Mouse (Mus musculus) liver, embryonic 16.5 days (tissue): ENCODE measurements around the gene Slc1a7. TPM values are rescaled to one million over a fixed set of nuclear protein-coding genes. Genes with fewer than 3 reads are reported as not detected.

Experiments used
- ATAC-seq: fragments of 200-750 bp; cut with Nextera tagmentation; 2 replicates; pipeline ENCODE4 v1.8.0; 2017; ENCODE audit warnings: low read depth, mild to moderate bottlenecking, moderate number of reproducible peaks, moderate library complexity
- H3K27ac ChIP-seq: fragments of 300-500 bp; sonication (generic); 2 replicates; pipeline ENCODE4 v1.5.1; 2014; ENCODE audit warnings: mild to moderate bottlenecking, low read length
- H3K27me3 ChIP-seq: fragments of 300-500 bp; sonication (generic); 2 replicates; pipeline ENCODE4 v1.6.1; 2014; ENCODE audit warnings: low read depth, low read length, mixed read lengths; ENCODE audit not compliant: control insufficient read depth, insufficient read depth
- H3K36me3 ChIP-seq: fragments of 300-500 bp; sonication (generic); 2 replicates; pipeline ENCODE4 v1.6.1; 2014; ENCODE audit warnings: mild to moderate bottlenecking; ENCODE audit not compliant: control insufficient read depth, insufficient read depth
- H3K4me1 ChIP-seq: fragments of 300-500 bp; sonication (generic); 2 replicates; pipeline ENCODE4 v1.6.1; 2014; ENCODE audit warnings: low read depth, low read length, mixed read lengths; ENCODE audit not compliant: control insufficient read depth
- H3K4me2 ChIP-seq: fragments of 300-500 bp; sonication (generic); 2 replicates; pipeline ENCODE4 v1.6.1; 2014; ENCODE audit warnings: low read depth, low read length, mixed read lengths
- H3K4me3 ChIP-seq: fragments of 300-500 bp; sonication (generic); 2 replicates; pipeline ENCODE4 v1.5.1; 2014; ENCODE audit warnings: low read depth, mild to moderate bottlenecking, low read length
- H3K9ac ChIP-seq: fragments of 300-500 bp; sonication (generic); 2 replicates; pipeline ENCODE4 v1.6.1; 2014; ENCODE audit warnings: low read depth, low read length
- H3K9me3 ChIP-seq: fragments of 300-500 bp; sonication (generic); replicated peaks from 2 replicates; pipeline ENCODE4 v1.6.1; 2016; ENCODE audit warnings: low read length; ENCODE audit not compliant: control insufficient read depth
- WGBS: fragments of 180-500 bp; shearing (Covaris S2); extraction: QIAGEN DNeasy Blood & Tissue Kit; methylation state at CpG from one replicate; pipeline ENCODE4 v1.1.7; 2014; ENCODE audit not compliant: insufficient replicate concordance; 5-methylcytosine and 5-hydroxymethylcytosine counted together
- polyA plus RNA-seq: library from polyadenylated mRNA; unstranded; fragments of >200 nt; fragmentation: Nextera tagmentation; extraction: Ambion mirVana; gene quantifications from 2 replicates; pipeline ENCODE4 v1.2.1, GENCODE M21; 2015

Slc1a7 gene
- polyA plus RNA-seq, 1 experiment from 2014 or later, result not detected

GRCm38 (mm10) chr4:107980002-107980600 is 12.0 kb downstream of the Slc1a7 start:
- WGBS, result 67% methylated on average over 6 of the region's 6 CpGs
- Histone ChIP-seq H3K9ac (no peak overlapping the region), H3K4me2 (no peak overlapping the region), H3K4me1 (no peaks in the 10 kb centered on the region), H3K36me3 (no peaks in the 10 kb centered on the region), H3K27ac (no peak overlapping the region), H3K9me3 (no peaks in the 10 kb centered on the region), H3K27me3 (no peaks in the 10 kb centered on the region), H3K4me3 (no peak overlapping the region)
- ATAC-seq, result no peak

GRCm38 (mm10) chr4:107983717-107984116 is 15.6 kb downstream of the Slc1a7 start:
- H3K9ac ChIP-seq, result no peak overlapping the region
- WGBS, result 48% methylated on average over 1 of the region's 1 CpGs
- no peaks in the 10 kb centered on the region for H3K9me3 ChIP-seq
- no peaks in the 10 kb centered on the region for H3K36me3 ChIP-seq
- no peak overlapping the region for H3K4me3 ChIP-seq
- H3K4me1 ChIP-seq, result no peaks in the 10 kb centered on the region
- H3K27me3 ChIP-seq, result no peaks in the 10 kb centered on the region
- ATAC-seq, result no peak
- no peak overlapping the region for H3K4me2 ChIP-seq
- no peak overlapping the region for H3K27ac ChIP-seq

GRCm38 (mm10) chr4:107984282-107984981 is 16.3 kb downstream of the Slc1a7 start:
- no peak overlapping the region for H3K4me3 ChIP-seq
- H3K4me2 ChIP-seq, result no peak overlapping the region
- H3K36me3 ChIP-seq, result no peaks in the 10 kb centered on the region
- H3K4me1 ChIP-seq, result no peaks in the 10 kb centered on the region
- ATAC-seq, result no peak
- H3K9me3 ChIP-seq, result no peaks in the 10 kb centered on the region
- WGBS, result 51% methylated on average over 7 of the region's 7 CpGs
- no peak overlapping the region for H3K27ac ChIP-seq
- no peaks in the 10 kb centered on the region for H3K27me3 ChIP-seq
- no peak overlapping the region for H3K9ac ChIP-seq

- no peak overlapping the region for H3K9ac ChIP-seq
- no peak for ATAC-seq
- no peaks in the 10 kb centered on the region for H3K27me3 ChIP-seq
- H3K4me3 ChIP-seq, result no peak overlapping the region
- no peaks in the 10 kb centered on the region for H3K4me1 ChIP-seq
- H3K4me2 ChIP-seq, result no peak overlapping the region
- no peaks in the 10 kb centered on the region for H3K36me3 ChIP-seq
- H3K9me3 ChIP-seq, result no peaks in the 10 kb centered on the region
- no peak overlapping the region for H3K27ac ChIP-seq
- 68% methylated on average over 5 of the region's 5 CpGs for WGBS
Measured at GRCm38 (mm10) chr4:107985812-107986211, 17.7 kb downstream of the Slc1a7 start.

- H3K27ac ChIP-seq, result no peak overlapping the region
- no peaks in the 10 kb centered on the region for H3K36me3 ChIP-seq
- ATAC-seq, result no peak
- H3K9ac ChIP-seq, result no peak overlapping the region
- H3K4me1 ChIP-seq, result no peaks in the 10 kb centered on the region
- H3K4me3 ChIP-seq, result no peak overlapping the region
- no peak overlapping the region for H3K4me2 ChIP-seq
- 57% methylated on average over 11 of the region's 11 CpGs for WGBS
- no peaks in the 10 kb centered on the region for H3K9me3 ChIP-seq
- H3K27me3 ChIP-seq, result no peaks in the 10 kb centered on the region
Measured at GRCm38 (mm10) chr4:107986386-107987168, 18.4 kb downstream of the Slc1a7 start.

- Histone ChIP-seq H3K27ac (no peak overlapping the region), H3K27me3 (no peaks in the 10 kb centered on the region), H3K36me3 (no peaks in the 10 kb centered on the region), H3K4me1 (no peaks in the 10 kb centered on the region), H3K9me3 (no peaks in the 10 kb centered on the region), H3K4me3 (no peak overlapping the region), H3K4me2 (no peak overlapping the region), H3K9ac (no peak overlapping the region)
- ATAC-seq, result no peak
- 19% methylated on average over 8 of the region's 8 CpGs for WGBS
Measured at GRCm38 (mm10) chr4:107988931-107989330, 20.8 kb downstream of the Slc1a7 start.

GRCm38 (mm10) chr4:107990818-107991217 is 22.7 kb downstream of the Slc1a7 start:
- Histone ChIP-seq H3K4me1 (no peaks in the 10 kb centered on the region), H3K9me3 (no peaks in the 10 kb centered on the region), H3K27me3 (no peaks in the 10 kb centered on the region), H3K4me3 (no peak overlapping the region), H3K9ac (no peak overlapping the region), H3K4me2 (no peak overlapping the region), H3K27ac (no peak overlapping the region), H3K36me3 (no peaks in the 10 kb centered on the region)
- no peak for ATAC-seq
- 46% methylated on average over 5 of the region's 5 CpGs for WGBS

- no peak overlapping the region for H3K4me2 ChIP-seq
- no peak overlapping the region for H3K4me3 ChIP-seq
- no peak overlapping the region for H3K9ac ChIP-seq
- no peaks in the 10 kb centered on the region for H3K36me3 ChIP-seq
- WGBS, result 33% methylated on average over 6 of the region's 6 CpGs
- H3K27ac ChIP-seq, result no peak overlapping the region
- ATAC-seq, result no peak
- H3K4me1 ChIP-seq, result no peaks in the 10 kb centered on the region
- H3K27me3 ChIP-seq, result no peaks in the 10 kb centered on the region
- no peaks in the 10 kb centered on the region for H3K9me3 ChIP-seq
Measured at GRCm38 (mm10) chr4:107991879-107992278, 23.7 kb downstream of the Slc1a7 start.

GRCm38 (mm10) chr4:107995011-107995410 is 26.9 kb downstream of the Slc1a7 start:
- ATAC-seq, result no peak
- no peak overlapping the region for H3K9ac ChIP-seq
- H3K9me3 ChIP-seq, result no peaks in the 10 kb centered on the region
- H3K4me1 ChIP-seq, result no peaks in the 10 kb centered on the region
- WGBS, result 76% methylated on average over 6 of the region's 6 CpGs
- no peaks in the 10 kb centered on the region for H3K27me3 ChIP-seq
- no peak overlapping the region for H3K4me3 ChIP-seq
- no peaks in the 10 kb centered on the region for H3K36me3 ChIP-seq
- no peak overlapping the region for H3K4me2 ChIP-seq
- no peak overlapping the region for H3K27ac ChIP-seq
